Mouse (Mus musculus): ENCODE data around the gene Adnp.

GRCm38 (mm10) chr2:168245571-168245970 lies 38.7 kb upstream of the Adnp start:
- TF ChIP-seq CTCF (IDR thresholded peaks at IDR 0.05) (no peak), EP300 (IDR thresholded peaks at IDR 0.05) (no peak)
